Mouse (Mus musculus) embryo, embryonic 10.5 days (tissue): ENCODE results near the gene Timp3.
A peak's percentile ranks its signal among the peaks of the same experiment; 100 is the strongest.
"Not testable (repeated sequence)": the region's sequence is repeated elsewhere in the genome, so short reads cannot be mapped to it uniquely, and the experiment has no call there.

ENCODE experiments used
- DNase-seq: peaks from one replicate; pipeline ENCODE4 v3.0.0-alpha.2; 2015; ENCODE audit warnings: low spot score

The Timp3 gene

DNA sequence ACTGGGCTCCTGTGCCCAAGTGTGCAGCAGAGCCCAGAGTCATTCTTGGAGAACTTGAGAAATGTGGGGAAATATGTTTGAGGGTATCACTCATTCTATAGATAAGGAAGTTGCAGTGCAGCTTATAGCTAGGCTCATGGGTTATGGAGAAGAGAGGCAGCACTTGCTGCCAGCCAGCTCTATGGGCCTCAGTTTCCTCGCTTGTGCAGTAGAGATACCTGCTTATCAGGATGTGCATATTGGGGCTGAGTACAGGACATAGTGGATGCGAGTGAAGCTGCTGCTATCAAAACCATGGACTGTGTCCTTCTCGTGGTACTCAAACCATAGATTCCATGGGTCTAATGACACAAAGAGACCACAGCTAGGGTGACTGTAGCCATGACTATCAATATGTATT is 52.3 kb downstream of the Timp3 start:
- no peak for DNase-seq

DNA sequence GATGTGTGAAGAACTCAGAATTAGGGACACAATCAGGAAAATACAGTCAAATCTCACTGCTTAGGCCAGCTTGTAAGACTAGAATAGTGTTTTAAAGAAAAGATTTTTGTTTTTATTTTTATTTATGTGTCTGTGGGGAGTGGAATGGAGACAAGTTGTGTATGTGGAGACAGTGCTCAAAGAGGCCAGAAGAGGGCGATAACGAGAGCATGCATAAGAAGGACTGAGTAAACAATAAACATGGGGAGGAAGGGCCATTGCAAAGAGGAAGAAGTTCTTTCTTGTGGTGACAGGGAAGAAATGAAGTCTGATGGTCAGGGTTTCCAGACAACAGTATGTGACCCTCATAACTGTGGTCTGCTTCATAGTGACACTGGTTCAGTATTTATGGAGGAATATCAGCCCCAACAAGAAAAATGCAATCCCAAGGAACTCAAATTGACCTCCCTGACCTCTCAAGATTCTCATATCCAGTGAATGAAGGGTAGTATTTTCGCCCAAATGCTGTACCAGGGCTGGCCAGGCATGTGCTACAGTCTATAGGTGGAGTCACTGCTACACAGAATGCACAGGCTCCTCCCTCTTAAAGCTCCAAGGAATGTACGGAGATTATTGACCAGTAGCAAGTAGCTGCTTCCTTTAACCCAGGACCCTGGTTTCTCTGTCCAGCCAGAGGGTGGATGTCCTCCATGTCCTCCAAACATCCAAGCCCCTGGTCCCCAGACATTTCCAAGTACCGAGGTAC is 56.8 kb downstream of the Timp3 start:
- DNase-seq = peak; percentile 52

DNA sequence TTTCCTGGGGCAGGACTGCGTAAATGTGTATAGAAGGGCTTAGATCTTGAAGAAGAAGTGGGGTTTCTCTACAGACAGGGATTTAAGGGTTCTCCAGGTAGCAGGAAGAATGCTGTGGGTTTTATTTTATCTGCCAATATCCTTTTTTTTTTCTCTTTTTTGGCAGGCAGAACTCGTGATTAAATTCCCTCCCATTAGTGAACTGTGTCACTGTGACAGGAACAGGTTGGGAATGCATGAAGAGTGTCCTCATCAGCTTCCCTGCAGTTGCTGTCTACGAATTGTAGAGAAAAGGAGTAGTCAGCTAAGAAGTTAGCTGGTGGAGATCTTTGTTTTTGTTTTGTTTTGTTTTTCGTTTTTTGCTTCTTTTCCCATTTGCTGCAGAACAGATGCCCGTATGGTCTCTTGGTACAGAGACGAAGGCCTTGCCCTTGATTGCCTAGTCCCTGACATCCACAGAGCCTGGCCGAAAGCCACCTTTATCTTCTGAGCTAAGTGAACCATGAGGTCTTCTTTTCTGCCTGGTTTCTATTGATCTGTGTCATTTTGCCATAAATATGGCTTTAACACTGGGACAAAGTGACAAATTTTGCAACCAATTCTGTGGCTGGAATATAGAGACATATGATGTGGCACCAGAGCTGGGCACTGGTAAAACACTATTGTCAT is 58.3 kb downstream of the Timp3 start:
- no peak for DNase-seq

DNA sequence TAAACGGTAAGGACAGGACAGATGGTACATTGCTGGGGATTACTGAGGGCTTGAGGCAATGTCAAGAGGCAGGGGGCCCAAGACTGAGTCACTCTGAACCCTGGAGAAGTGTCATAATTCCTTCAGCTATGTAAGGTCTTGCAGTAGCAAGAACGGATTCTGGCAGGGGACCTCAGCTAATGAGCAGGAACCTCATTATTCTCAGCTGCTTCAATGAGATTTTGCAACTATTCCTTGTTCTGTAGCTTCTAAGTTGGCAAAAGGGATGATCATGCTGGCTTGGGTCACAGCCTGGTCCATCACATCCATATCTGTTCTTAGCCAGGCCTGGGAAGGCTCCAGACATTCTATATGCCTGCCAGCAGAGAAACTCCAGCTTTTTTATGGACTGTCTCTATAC is 59.0 kb downstream of the Timp3 start:
- DNase-seq = no peak

DNA sequence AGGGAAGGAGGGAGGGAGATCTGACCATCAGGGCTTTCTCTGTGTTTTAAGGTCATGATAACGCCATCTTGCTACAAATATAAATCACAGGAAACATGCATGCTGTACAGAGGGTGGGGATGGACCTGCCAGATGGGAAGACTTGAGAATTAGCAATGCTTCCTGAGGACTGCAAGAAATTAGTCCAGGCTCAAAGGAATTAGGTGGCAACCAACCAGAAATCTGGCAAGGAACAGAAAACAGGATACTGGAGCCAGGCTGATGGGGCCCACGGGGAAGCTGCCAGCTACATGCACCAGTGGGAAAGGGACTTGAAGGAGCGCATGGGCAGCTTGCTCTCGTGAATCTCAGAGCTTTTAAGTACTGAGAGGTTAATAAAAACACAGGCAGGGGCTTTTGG is 59.5 kb downstream of the Timp3 start:
- DNase-seq = no peak

DNA sequence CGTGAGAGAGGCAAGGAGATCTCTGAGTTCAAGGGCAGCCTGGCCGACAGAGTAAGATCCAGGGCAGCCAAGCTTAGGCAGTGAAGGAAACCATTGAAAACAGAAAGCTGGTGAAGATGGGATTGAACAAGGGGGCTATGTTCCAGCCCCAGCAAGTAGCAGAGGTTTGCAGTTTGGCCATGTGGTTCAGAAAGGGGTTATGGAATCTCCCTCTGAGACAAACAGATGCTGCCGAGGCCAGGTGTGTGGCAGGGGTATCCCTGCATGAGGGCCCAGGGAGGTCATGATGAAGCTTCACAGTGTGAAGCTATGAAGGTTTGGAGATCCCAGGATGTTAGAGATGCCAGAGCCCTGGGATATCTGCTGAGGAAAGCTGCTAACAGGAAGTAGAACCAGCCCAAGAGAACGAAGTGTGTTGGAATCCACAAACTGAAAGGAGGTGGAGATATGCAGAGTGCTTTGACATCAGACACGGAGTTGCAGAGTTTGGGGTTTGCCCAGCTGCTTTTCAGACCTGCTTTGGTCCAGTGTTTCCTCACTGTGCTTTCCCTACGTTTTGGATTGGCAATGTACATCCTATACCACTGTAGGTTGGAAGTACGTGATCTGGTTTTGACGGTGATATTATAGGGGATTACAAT is 63.6 kb downstream of the Timp3 start:
- DNase-seq = no peak

DNA sequence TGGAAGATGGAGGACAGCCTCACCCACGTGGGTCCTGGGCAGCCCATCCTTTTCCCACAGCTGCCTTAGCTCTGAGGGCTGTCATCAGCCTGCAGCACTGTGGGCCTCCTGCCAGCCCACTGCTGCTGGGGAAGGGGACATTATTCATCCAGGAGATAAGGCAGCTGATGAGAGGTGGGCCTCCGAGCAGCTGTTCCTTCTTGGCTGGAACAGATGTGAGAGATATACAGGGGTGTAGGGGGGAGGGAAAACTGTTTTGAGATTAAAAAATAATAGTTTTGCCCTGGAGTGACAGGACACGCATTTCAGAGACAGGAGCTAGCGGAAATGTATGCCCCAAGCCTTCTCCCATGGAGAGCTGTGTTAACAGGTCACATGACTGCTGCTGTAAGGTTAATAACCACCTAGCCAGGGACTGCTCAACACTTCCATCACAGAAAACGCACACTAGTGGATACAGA is 65.5 kb downstream of the Timp3 start:
- peak; percentile 38 for DNase-seq

DNA sequence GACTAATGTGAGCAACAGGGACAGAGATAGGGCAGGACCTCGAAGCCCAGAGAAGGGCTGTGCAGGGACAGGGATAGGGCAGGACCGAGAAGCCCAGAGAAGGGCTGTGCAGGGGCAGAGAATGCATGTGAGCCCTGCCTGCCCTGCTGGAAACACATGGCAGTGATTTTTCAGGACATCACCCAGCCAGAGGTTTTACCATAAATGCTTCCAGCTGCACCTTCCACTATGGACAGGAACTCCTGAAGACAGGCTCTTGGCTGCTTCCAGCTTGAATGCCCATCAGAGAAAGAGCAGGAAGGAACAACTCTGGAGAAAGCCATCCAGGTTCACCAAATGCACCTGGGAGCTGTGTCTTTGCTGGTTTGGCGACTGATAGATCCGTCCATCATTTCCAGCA is 67.2 kb downstream of the Timp3 start:
- peak; percentile 35 for DNase-seq

DNA sequence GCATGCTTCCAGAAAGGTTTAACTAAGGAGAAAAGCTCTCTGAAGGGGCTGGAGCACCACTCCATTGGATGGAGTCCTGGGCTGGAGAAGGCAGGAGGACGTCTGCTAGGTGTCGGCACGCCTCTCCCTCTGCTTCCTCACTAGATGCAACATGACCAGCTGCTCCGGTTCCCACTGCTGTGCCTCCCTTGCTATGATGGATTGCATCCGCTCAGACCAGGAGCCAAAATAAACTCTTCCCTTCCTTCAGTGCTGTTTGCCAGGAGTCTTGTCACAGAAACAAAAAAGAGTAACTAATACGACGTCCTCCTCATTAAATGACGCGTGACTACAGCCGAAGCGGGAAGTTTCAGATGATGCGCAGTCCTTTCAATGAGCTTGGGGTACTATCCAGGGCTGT is 68.6 kb downstream of the Timp3 start:
- no peak for DNase-seq

DNA sequence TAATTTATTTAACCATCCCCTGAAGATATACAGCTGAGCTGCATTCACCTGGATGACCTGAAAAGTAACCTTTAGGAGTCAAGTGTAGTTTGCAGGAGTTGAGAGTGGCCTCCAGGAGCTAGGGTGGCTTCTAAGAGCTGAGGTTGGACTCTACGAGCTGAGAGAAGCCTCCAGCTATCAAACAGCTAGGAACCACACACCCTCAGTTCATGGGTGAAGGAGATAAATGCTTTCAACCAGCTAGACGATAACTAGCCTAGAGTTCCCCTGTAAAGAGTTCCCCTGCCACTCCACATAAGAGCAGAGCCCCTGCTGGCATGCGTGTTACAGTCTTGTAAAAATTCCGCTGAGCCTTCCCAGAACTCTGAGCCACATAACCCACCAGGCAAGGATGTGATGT is 69.2 kb downstream of the Timp3 start:
- DNase-seq = no peak

DNA sequence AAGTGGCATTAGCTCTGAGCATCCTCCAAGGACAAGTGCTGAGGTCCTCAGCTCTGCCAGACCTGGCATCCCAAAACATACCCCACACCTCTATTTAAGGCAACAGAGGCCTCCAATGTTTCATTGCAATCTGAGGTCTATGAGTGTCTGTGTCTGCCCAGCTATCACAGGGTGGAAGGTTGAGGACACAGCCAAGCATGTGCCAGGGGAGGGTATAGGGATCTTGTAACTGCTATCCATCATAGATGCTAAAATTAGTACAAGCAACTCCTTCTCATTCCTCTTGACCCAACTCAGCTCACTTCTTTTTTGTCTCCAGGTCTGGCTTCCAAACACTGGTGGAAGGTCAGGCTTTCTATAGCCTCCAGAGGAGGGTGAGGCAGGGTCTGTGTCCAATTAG is 71.4 kb downstream of the Timp3 start:
- no peak for DNase-seq

DNA sequence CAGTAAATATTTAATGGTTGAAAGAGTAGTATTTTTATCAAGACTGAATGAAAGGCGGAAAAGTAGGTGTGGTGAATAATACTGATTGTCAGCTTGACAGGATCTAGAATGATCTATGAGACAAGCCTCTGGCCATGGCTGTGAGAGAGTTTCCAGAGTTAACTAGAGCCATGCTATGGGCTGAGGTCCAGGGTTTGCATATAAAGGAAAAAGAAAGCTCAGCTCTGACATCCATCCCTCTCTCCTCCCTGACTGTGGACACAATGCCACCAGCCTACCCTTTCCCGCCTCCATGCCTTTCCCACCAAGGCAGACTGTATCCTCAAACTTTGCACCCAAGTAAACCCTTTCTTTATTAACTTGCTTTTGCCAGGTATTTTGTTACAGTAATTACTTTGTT is 73.9 kb downstream of the Timp3 start:
- no peak for DNase-seq

DNA sequence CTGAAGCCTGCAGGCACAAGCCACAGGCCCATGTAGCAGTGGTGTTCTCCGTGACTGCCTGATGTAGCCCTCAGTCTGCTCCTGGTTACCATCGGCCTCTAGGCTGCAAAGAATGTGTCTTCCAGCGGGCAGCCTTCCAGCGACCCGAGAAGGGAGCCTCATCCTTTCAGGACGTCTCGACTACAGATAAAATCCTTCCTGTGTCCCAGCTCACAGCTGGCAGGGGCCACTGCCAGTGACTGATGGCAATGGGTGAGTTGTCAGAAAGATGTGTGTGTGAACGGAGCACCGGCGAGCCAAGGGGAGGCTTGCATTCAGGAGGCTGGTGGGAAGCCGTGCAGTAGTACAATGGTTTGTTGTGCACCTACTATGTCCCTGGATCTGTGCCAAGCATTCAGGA is 75.7 kb downstream of the Timp3 start:
- DNase-seq = no peak

DNA sequence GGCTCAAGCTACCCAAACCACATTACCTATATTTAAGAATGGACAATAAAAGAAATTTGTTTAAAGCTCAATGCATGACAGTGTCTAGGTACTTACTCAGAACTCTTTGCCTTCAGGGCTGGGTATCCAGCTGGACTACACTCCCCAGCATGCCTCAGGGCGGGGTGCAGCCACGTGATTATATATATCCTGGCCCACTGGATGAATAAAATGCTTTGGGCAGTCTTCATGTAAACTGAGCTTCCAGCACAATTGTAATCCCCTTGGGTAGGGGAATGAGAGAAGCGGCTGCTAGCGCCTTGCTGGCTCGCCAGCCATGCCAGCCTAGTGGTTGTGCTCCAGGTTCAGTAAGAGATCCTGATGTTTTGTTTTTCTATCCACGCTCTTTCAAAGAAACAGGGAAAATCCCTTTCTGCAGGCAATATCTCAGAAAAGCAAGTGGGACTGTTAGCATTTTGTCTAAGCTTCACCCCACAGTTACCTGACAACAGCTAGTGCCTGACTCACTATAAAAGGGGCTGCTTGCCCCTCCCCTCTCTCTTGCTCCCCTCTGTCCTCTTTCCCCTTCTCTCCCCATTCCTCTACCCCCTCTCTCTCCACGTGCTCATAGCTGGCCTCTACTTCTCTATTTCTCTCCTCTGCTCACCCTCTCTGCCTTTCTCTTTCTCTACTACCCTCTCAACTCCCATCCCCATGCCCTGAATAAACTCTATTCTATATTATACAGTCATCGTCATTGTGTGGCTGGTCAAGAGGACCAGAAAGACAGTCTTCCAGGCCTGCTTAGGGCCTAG is 76.4 kb downstream of the Timp3 start:
- DNase-seq = no peak

DNA sequence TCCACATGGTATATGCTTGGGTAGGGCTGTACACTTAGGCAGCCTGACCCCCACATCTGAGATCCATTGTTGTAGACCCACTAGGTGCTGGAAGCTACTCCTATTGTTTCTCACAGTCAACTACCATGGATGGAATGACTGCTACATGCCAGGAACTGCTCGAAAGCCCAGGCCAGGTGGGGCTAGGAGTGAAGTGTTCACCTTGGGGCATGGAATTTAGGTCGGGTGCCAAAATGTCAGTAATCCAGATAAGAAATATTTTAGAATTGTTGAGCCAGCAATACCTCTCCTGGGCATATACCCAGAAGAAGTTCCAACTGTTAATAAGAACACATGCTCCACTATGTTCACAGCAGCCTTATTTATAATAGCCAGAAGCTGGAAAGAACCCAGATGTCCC is 78.6 kb downstream of the Timp3 start:
- DNase-seq = not testable (repeated sequence)

DNA sequence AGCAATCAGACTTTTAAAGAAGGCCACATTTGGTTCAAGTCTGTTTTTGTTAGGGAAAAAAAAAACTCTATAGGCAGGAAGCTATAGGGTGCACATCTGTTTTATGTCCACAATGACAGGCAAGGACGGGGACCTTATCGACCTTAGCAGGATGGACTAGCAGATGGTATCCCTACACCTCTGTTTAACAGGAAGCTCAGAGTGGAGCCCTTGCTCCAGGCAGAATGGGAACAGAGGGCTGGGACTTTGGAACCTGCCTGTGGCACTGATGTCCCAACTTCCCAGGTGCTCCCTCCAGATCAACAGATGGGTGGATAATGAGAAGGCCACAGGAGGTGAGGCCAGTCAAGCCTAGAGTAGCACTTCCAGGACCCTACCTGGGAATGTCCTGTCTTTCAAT is 80.5 kb downstream of the Timp3 start:
- peak; percentile 35 for DNase-seq

DNA sequence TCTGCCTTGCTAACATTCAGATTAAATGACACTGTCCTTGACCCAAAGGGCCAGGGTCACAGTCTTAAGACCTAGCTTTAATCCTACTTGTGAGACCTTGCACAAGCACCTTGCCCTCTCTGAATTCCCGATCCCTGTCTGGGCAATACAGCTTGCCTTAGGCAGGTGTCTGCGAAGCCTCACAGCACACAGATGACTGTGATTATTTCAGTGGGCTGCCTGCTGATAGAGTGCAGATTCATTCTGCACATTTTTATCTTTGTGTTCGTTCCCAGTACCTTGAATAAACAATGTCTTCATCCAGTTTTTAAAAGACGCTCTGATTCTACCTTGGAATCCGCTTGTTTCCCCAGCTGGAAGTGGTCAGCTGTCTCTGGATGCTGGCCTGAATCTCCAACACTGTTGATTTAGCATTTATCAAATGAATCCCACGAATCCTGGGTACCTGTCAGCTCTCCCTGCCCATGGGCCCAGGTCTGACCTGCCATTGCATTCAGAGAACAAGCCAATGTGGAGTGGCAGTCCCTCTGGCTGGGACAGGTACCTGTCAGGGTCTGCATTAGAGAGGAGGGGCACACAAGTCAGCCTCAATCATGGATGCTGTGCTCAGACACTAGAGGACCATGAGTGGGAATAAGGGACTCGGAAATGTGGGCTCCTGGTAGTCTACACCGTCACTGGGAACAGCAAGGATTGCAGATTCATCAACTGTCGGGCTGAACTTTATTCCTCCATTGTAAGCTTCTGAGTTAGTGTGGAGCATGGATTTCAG is 81.2 kb downstream of the Timp3 start:
- DNase-seq = no peak

DNA sequence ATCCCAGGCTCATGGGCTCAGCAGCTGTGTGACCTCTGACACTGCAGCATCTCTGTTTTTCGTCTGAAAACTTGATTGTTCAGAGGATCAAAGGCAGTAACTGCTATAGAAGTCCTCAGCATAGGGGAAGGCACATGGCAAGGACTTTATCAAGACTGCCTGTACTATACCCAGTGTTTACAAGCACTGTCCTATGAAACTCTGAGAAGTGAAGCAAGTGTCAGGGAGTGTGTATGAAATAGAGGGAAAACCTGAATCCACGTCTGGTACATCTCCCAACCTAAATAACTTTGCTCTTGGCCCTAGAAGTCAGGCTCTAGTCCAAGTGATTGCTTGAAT is 81.7 kb downstream of the Timp3 start:
- peak; percentile 39 for DNase-seq

DNA sequence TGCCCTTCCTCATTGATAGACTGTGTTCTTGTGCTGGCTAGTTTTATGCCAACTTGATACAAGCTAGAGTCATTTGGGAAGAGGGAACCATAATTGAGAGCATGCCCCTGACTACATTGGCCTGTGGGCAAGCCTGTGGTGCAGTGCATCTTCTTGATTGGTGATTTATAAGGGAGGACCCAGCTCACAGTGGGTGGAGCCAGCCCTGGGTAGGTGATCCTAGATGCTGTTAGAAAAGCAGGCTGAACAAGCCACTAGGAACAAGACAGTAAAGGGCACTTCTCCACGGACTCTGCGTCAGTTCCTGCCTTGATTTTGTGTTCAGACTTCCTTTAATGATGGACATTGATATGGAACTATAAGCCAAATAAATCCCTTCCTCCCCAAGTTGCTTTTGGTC is 84.5 kb downstream of the Timp3 start:
- DNase-seq = no peak

DNA sequence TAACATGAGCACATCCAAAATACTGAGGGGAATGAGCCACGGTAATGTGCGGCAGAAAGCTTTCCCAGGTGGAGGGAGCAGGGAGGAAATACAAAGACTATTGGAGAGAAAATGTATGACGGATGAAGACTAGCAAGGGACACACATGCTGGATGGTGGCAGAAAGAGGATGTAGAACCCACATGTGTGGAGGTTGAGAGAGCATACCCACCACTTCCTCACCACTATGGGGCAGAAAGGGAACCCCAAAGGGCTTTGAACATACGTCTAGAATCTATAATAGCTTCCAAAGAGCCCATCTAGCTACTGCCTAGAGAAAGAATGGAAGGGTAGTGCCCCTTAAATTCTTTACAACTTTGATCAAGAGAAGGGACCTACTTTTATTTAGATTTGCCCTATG is 85.5 kb downstream of the Timp3 start:
- no peak for DNase-seq

DNA sequence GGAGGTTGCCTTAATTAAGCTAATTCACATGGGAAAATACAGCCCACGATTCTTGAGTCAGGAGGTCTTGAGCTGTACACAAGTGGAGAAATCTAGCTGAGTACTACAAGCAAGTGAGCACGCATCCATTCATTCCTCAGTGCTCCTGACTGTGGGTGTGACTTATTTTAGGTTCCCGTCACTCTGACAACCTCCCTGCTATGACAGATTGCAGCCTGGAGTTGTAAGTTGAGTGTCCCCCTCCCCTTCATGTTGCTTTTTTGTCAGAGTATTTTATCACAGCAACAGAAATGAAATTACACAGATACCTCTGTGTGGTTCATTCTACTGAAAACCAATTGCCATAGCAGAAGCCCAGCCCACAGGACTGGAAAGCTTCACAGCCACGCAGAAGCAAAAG is 86.1 kb downstream of the Timp3 start:
- DNase-seq = no peak
